Mouse (Mus musculus): ENCODE measurements around the gene Plekhm3. TPM values are rescaled to one million over a fixed set of nuclear protein-coding genes. Genes with fewer than 3 reads are reported as not detected.
A peak's percentile ranks its signal among the peaks of the same experiment; 100 is the strongest.

Gene Plekhm3
- polyA plus RNA-seq, 1 experiment from 2014 or later: 10.9 TPM

GRCm38 (mm10) chr1:64897485-64897884 lies 59.1 kb downstream of the Plekhm3 start:
- no peak overlapping the region for H3K9ac ChIP-seq (replicated peaks; ENCODE audit: low read depth, low read length)
- no peaks in the 10 kb centered on the region for H3K27me3 ChIP-seq (replicated peaks; ENCODE audit: control insufficient read depth, insufficient read depth, low read length)
- H3K4me2 ChIP-seq (ENCODE audit: low read length): no peak overlapping the region
- H3K9me3 ChIP-seq (ENCODE audit: control insufficient read depth, low read length): no peaks in the 10 kb centered on the region
- no peak overlapping the region for H3K4me3 ChIP-seq (replicated peaks; ENCODE audit: low read length)
- no peaks in the 10 kb centered on the region for H3K36me3 ChIP-seq (ENCODE audit: control insufficient read depth, insufficient read depth)
- peaks cover 4% of the 10 kb centered on the region for H3K4me1 ChIP-seq (replicated peaks; ENCODE audit: control insufficient read depth, insufficient read depth, low read length)
- 69% methylated on average over 2 of the region's 2 CpGs for WGBS
- peak; percentile 64; the same call in 1 of the 2 replicates for ATAC-seq
- no peak overlapping the region for H3K27ac ChIP-seq (ENCODE audit: low read length)

- H3K9me3 ChIP-seq (ENCODE audit: control insufficient read depth, low read length): no peaks in the 10 kb centered on the region
- H3K4me2 ChIP-seq (ENCODE audit: low read length): no peak overlapping the region
- H3K4me1 ChIP-seq (replicated peaks; ENCODE audit: control insufficient read depth, insufficient read depth, low read length): peaks cover 4% of the 10 kb centered on the region
- H3K9ac ChIP-seq (replicated peaks; ENCODE audit: low read depth, low read length): no peak overlapping the region
- ATAC-seq: no peak
- H3K27me3 ChIP-seq (replicated peaks; ENCODE audit: control insufficient read depth, insufficient read depth, low read length): no peaks in the 10 kb centered on the region
- 93% methylated on average over 7 of the region's 7 CpGs for WGBS
- no peak overlapping the region for H3K4me3 ChIP-seq (replicated peaks; ENCODE audit: low read length)
- H3K27ac ChIP-seq (ENCODE audit: low read length): no peak overlapping the region
- no peaks in the 10 kb centered on the region for H3K36me3 ChIP-seq (ENCODE audit: control insufficient read depth, insufficient read depth)
Observed at GRCm38 (mm10) chr1:64893806-64894205, 62.8 kb downstream of the Plekhm3 start.

- H3K4me2 ChIP-seq (ENCODE audit: low read length): no peak overlapping the region
- no peaks in the 10 kb centered on the region for H3K4me1 ChIP-seq (replicated peaks; ENCODE audit: control insufficient read depth, insufficient read depth, low read length)
- H3K27ac ChIP-seq (ENCODE audit: low read length): no peak overlapping the region
- no peaks in the 10 kb centered on the region for H3K27me3 ChIP-seq (replicated peaks; ENCODE audit: control insufficient read depth, insufficient read depth, low read length)
- no peak overlapping the region for H3K9ac ChIP-seq (replicated peaks; ENCODE audit: low read depth, low read length)
- no peaks in the 10 kb centered on the region for H3K9me3 ChIP-seq (ENCODE audit: control insufficient read depth, low read length)
- H3K36me3 ChIP-seq (ENCODE audit: control insufficient read depth, insufficient read depth): no peaks in the 10 kb centered on the region
- H3K4me3 ChIP-seq (replicated peaks; ENCODE audit: low read length): no peak overlapping the region
- no peak for ATAC-seq
- WGBS: 51% methylated on average over 4 of the region's 4 CpGs
Observed at GRCm38 (mm10) chr1:64891332-64891731, 65.3 kb downstream of the Plekhm3 start.

GRCm38 (mm10) chr1:64887502-64888203 lies 69.0 kb downstream of the Plekhm3 start:
- Histone ChIP-seq H3K36me3 (ENCODE audit: control insufficient read depth, insufficient read depth) (no peaks in the 10 kb centered on the region), H3K4me3 (replicated peaks; ENCODE audit: low read length) (no peak overlapping the region), H3K9me3 (ENCODE audit: control insufficient read depth, low read length) (no peaks in the 10 kb centered on the region), H3K9ac (replicated peaks; ENCODE audit: low read depth, low read length) (no peak overlapping the region), H3K27me3 (replicated peaks; ENCODE audit: control insufficient read depth, insufficient read depth, low read length) (no peaks in the 10 kb centered on the region), H3K4me2 (ENCODE audit: low read length) (no peak overlapping the region), H3K4me1 (replicated peaks; ENCODE audit: control insufficient read depth, insufficient read depth, low read length) (no peaks in the 10 kb centered on the region), H3K27ac (ENCODE audit: low read length) (no peak overlapping the region)
- no peak for ATAC-seq
- WGBS: 93% methylated on average over 2 of the region's 2 CpGs

GRCm38 (mm10) chr1:64886718-64887117 lies 69.9 kb downstream of the Plekhm3 start:
- H3K4me3 ChIP-seq (replicated peaks; ENCODE audit: low read length): no peak overlapping the region
- no peak for ATAC-seq
- H3K4me2 ChIP-seq (ENCODE audit: low read length): no peak overlapping the region
- H3K9ac ChIP-seq (replicated peaks; ENCODE audit: low read depth, low read length): no peak overlapping the region
- H3K27me3 ChIP-seq (replicated peaks; ENCODE audit: control insufficient read depth, insufficient read depth, low read length): no peaks in the 10 kb centered on the region
- no peaks in the 10 kb centered on the region for H3K4me1 ChIP-seq (replicated peaks; ENCODE audit: control insufficient read depth, insufficient read depth, low read length)
- H3K27ac ChIP-seq (ENCODE audit: low read length): no peak overlapping the region
- H3K36me3 ChIP-seq (ENCODE audit: control insufficient read depth, insufficient read depth): no peaks in the 10 kb centered on the region
- WGBS: 92% methylated on average over 6 of the region's 6 CpGs
- no peaks in the 10 kb centered on the region for H3K9me3 ChIP-seq (ENCODE audit: control insufficient read depth, low read length)

GRCm38 (mm10) chr1:64885328-64885727 lies 71.3 kb downstream of the Plekhm3 start:
- no peaks in the 10 kb centered on the region for H3K27me3 ChIP-seq (replicated peaks; ENCODE audit: control insufficient read depth, insufficient read depth, low read length)
- no peak overlapping the region for H3K9ac ChIP-seq (replicated peaks; ENCODE audit: low read depth, low read length)
- no peaks in the 10 kb centered on the region for H3K4me1 ChIP-seq (replicated peaks; ENCODE audit: control insufficient read depth, insufficient read depth, low read length)
- no peak overlapping the region for H3K4me2 ChIP-seq (ENCODE audit: low read length)
- H3K27ac ChIP-seq (ENCODE audit: low read length): no peak overlapping the region
- H3K4me3 ChIP-seq (replicated peaks; ENCODE audit: low read length): no peak overlapping the region
- no peaks in the 10 kb centered on the region for H3K9me3 ChIP-seq (ENCODE audit: control insufficient read depth, low read length)
- ATAC-seq: no peak
- WGBS: 49% methylated on average over 3 of the region's 3 CpGs
- no peaks in the 10 kb centered on the region for H3K36me3 ChIP-seq (ENCODE audit: control insufficient read depth, insufficient read depth)

GRCm38 (mm10) chr1:64884007-64884406 lies 72.6 kb downstream of the Plekhm3 start:
- Histone ChIP-seq H3K9me3 (ENCODE audit: control insufficient read depth, low read length) (no peaks in the 10 kb centered on the region), H3K27me3 (replicated peaks; ENCODE audit: control insufficient read depth, insufficient read depth, low read length) (no peaks in the 10 kb centered on the region), H3K27ac (ENCODE audit: low read length) (no peak overlapping the region), H3K4me2 (ENCODE audit: low read length) (no peak overlapping the region), H3K4me3 (replicated peaks; ENCODE audit: low read length) (no peak overlapping the region), H3K36me3 (ENCODE audit: control insufficient read depth, insufficient read depth) (no peaks in the 10 kb centered on the region), H3K9ac (replicated peaks; ENCODE audit: low read depth, low read length) (no peak overlapping the region), H3K4me1 (replicated peaks; ENCODE audit: control insufficient read depth, insufficient read depth, low read length) (no peaks in the 10 kb centered on the region)
- ATAC-seq: no peak
- 41% methylated on average over 6 of the region's 6 CpGs for WGBS

GRCm38 (mm10) chr1:64880613-64881012 lies 76.0 kb downstream of the Plekhm3 start:
- H3K27ac ChIP-seq (ENCODE audit: low read length): no peak overlapping the region
- H3K36me3 ChIP-seq (ENCODE audit: control insufficient read depth, insufficient read depth): no peaks in the 10 kb centered on the region
- ATAC-seq: no peak
- no peaks in the 10 kb centered on the region for H3K4me1 ChIP-seq (replicated peaks; ENCODE audit: control insufficient read depth, insufficient read depth, low read length)
- no peaks in the 10 kb centered on the region for H3K27me3 ChIP-seq (replicated peaks; ENCODE audit: control insufficient read depth, insufficient read depth, low read length)
- H3K4me2 ChIP-seq (ENCODE audit: low read length): no peak overlapping the region
- no peak overlapping the region for H3K9ac ChIP-seq (replicated peaks; ENCODE audit: low read depth, low read length)
- H3K9me3 ChIP-seq (ENCODE audit: control insufficient read depth, low read length): no peaks in the 10 kb centered on the region
- WGBS: 87% methylated on average over 3 of the region's 3 CpGs
- H3K4me3 ChIP-seq (replicated peaks; ENCODE audit: low read length): no peak overlapping the region

- H3K4me3 ChIP-seq (replicated peaks; ENCODE audit: low read length): no peak overlapping the region
- no peaks in the 10 kb centered on the region for H3K27me3 ChIP-seq (replicated peaks; ENCODE audit: control insufficient read depth, insufficient read depth, low read length)
- WGBS: 45% methylated on average over 12 of the region's 12 CpGs
- no peaks in the 10 kb centered on the region for H3K4me1 ChIP-seq (replicated peaks; ENCODE audit: control insufficient read depth, insufficient read depth, low read length)
- H3K27ac ChIP-seq (ENCODE audit: low read length): no peak overlapping the region
- no peak overlapping the region for H3K4me2 ChIP-seq (ENCODE audit: low read length)
- H3K9ac ChIP-seq (replicated peaks; ENCODE audit: low read depth, low read length): no peak overlapping the region
- ATAC-seq: no peak
- no peaks in the 10 kb centered on the region for H3K36me3 ChIP-seq (ENCODE audit: control insufficient read depth, insufficient read depth)
- no peaks in the 10 kb centered on the region for H3K9me3 ChIP-seq (ENCODE audit: control insufficient read depth, low read length)
Observed at GRCm38 (mm10) chr1:64878795-64879240, 77.8 kb downstream of the Plekhm3 start.

GRCm38 (mm10) chr1:64876276-64876675 lies 80.3 kb downstream of the Plekhm3 start:
- Histone ChIP-seq H3K4me1 (replicated peaks; ENCODE audit: control insufficient read depth, insufficient read depth, low read length) (no peaks in the 10 kb centered on the region), H3K4me2 (ENCODE audit: low read length) (no peak overlapping the region), H3K36me3 (ENCODE audit: control insufficient read depth, insufficient read depth) (no peaks in the 10 kb centered on the region), H3K27ac (ENCODE audit: low read length) (no peak overlapping the region), H3K9ac (replicated peaks; ENCODE audit: low read depth, low read length) (no peak overlapping the region), H3K4me3 (replicated peaks; ENCODE audit: low read length) (no peak overlapping the region), H3K9me3 (ENCODE audit: control insufficient read depth, low read length) (no peaks in the 10 kb centered on the region), H3K27me3 (replicated peaks; ENCODE audit: control insufficient read depth, insufficient read depth, low read length) (no peaks in the 10 kb centered on the region)
- 85% methylated on average over 3 of the region's 3 CpGs for WGBS
- ATAC-seq: no peak

Data from forebrain, embryonic 16.5 days (tissue).